Mouse (Mus musculus): Measurements from ENCODE around the gene Tshz2. TPM values are rescaled to one million over a fixed set of nuclear protein-coding genes. Genes with fewer than 3 reads are reported as not detected.
A peak's percentile ranks its signal among the peaks of the same experiment; 100 is the strongest.

Tshz2 gene
- polyA plus RNA-seq, 1 experiment, result 6.2 TPM

DNA sequence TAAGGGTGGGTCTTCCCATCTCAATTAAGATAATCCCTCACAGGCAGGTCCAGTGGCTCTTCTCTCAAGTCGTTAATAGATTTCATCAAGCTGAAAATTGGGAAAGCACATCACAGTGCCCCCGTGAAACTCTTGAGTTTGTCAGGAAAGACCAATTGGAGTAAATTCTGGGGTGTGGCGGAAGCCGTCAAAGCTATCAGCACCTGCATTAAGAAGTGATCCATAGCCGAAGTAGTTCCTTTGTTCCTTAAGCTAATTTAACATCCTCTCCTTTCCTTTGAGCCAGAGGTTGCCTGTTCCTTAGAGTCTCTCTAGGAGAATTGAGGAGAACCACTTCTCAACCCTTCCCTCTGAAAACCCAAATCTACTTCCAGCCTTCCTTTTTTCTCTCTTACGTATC, 16.8 kb upstream of the Tshz2 start:
- no peak for DNase-seq
- 86% methylated on average over 6 of the region's 6 CpGs for WGBS
- TF ChIP-seq CTCF (IDR thresholded peaks at IDR 0.05; ENCODE audit: insufficient read depth, low read length) (no peak), POLR2A (IDR thresholded peaks at IDR 0.05; ENCODE audit: borderline replicate concordance, extremely low read depth, low read depth, low read length) (no peak)
- H3K4me1 ChIP-seq (ENCODE audit: control insufficient read depth, insufficient read depth, low read length), result no peaks in the 10 kb centered on the region
- no peak overlapping the region for H3K4me3 ChIP-seq (replicated peaks; ENCODE audit: extremely low read depth, low read depth, low read length)

- no peaks in the 10 kb centered on the region for H3K4me1 ChIP-seq (ENCODE audit: control insufficient read depth, insufficient read depth, low read length)
- DNase-seq, result no peak
- WGBS, result 26% methylated on average over 15 of the region's 15 CpGs
- no peak overlapping the region for H3K4me3 ChIP-seq (replicated peaks; ENCODE audit: extremely low read depth, low read depth, low read length)
- no peak for TF ChIP-seq POLR2A (IDR thresholded peaks at IDR 0.05; ENCODE audit: borderline replicate concordance, extremely low read depth, low read depth, low read length)
- TF ChIP-seq CTCF (IDR thresholded peaks at IDR 0.05; ENCODE audit: insufficient read depth, low read length), result no peak
Measured at GRCm38 (mm10) chr2:169621201-169621710, 11.6 kb upstream of the Tshz2 start.

GRCm38 (mm10) chr2:169630070-169630469, 2.7 kb upstream of the Tshz2 start:
- no peak for DNase-seq
- H3K4me3 ChIP-seq (replicated peaks; ENCODE audit: extremely low read depth, low read depth, low read length), result no peak overlapping the region
- WGBS, result 94% methylated on average over 3 of the region's 3 CpGs

DNA sequence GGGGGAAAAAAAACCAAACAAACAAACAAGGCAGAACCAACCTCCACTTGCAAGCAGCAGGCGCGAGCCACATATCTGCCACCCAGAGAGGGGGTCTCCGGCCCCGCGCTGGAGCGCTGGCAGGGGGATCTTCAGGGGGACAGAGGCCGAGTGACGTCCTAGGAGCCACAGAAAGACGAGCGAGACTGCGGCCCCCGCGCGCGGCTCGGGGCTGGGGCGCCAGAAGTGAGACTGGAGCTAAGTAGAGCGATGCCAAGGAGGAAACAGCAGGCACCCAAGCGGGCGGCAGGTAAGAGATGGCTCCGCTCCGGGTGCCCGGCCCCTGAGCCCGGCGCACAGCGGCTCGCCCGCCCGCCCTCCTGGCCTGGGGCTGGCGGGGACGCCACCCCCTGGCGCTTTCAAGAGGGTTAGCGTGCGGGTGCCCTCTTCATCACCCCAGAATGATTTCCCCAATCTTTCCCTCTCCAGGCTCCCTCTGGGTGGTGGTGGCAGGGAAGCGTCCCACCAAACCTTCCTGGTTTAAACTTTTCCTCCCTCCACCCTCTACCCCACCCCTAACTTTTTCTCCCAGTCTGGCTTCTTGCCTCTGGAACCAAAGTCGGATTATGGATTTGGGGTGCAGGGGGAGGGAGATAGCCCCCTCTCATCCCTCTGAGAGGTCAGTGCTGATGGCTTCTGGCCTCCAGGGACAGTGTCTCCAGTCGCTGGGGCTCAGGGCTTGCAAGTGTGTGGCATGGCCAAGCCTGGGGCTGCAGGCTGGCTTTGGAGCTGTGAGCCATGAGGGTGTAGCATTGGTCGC, 877 bp downstream of the Tshz2 start:
- Histone ChIP-seq H3K4me1 (ENCODE audit: control insufficient read depth, insufficient read depth, low read length) (no peaks in the 10 kb centered on the region), H3K4me3 (replicated peaks; ENCODE audit: extremely low read depth, low read depth, low read length) (peak overlapping the region; percentile 71)
- TF ChIP-seq POLR2A (IDR thresholded peaks at IDR 0.05; ENCODE audit: borderline replicate concordance, extremely low read depth, low read depth, low read length) (0 out of 2 replicates have a peak, but pooled peaks have one; percentile 18), CTCF (IDR thresholded peaks at IDR 0.05; ENCODE audit: insufficient read depth, low read length) (no peak)
- 1% methylated on average over 38 of the region's 38 CpGs for WGBS
- peak; percentile 42 for DNase-seq

More at GRCm38 (mm10) chr2:169630070-169630469, 2.7 kb upstream of the Tshz2 start:
- no peaks in the 10 kb centered on the region for H3K4me1 ChIP-seq (ENCODE audit: control insufficient read depth, insufficient read depth, low read length)
- TF ChIP-seq POLR2A (IDR thresholded peaks at IDR 0.05; ENCODE audit: borderline replicate concordance, extremely low read depth, low read depth, low read length), result no peak
- TF ChIP-seq CTCF (IDR thresholded peaks at IDR 0.05; ENCODE audit: insufficient read depth, low read length), result no peak

- TF ChIP-seq CTCF (IDR thresholded peaks at IDR 0.05; ENCODE audit: insufficient read depth, low read length), result no peak
- no peak for TF ChIP-seq POLR2A (IDR thresholded peaks at IDR 0.05; ENCODE audit: borderline replicate concordance, extremely low read depth, low read depth, low read length)
Measured at GRCm38 (mm10) chr2:169634619-169635382, 2.0 kb downstream of the Tshz2 start.

DNA sequence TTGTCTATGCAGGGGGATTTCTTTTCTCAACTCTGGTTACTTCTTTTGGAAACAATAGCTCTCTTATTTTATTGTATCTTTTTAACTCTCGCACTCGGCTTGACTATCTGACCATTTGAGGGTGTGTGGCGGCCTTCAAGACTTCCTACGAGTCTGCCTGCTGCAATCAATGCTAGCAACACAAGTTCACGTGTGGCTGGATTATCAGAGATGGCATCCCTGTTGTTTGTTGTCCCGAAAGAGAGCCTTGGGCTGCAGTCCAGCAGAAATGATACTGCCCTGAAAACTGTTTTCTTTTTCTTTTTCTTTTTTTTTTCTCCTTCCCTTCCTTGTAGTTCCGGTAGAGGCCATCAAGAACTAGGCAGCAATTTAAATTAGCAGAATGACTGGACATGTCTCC, 2.6 kb downstream of the Tshz2 start:
- WGBS, result 47% methylated on average over 7 of the region's 7 CpGs

More at GRCm38 (mm10) chr2:169634619-169635382, 2.0 kb downstream of the Tshz2 start:
- DNase-seq, result no peak
- 31% methylated on average over 17 of the region's 17 CpGs for WGBS
- Histone ChIP-seq H3K4me1 (ENCODE audit: control insufficient read depth, insufficient read depth, low read length) (no peaks in the 10 kb centered on the region), H3K4me3 (replicated peaks; ENCODE audit: extremely low read depth, low read depth, low read length) (no peak overlapping the region)

DNA sequence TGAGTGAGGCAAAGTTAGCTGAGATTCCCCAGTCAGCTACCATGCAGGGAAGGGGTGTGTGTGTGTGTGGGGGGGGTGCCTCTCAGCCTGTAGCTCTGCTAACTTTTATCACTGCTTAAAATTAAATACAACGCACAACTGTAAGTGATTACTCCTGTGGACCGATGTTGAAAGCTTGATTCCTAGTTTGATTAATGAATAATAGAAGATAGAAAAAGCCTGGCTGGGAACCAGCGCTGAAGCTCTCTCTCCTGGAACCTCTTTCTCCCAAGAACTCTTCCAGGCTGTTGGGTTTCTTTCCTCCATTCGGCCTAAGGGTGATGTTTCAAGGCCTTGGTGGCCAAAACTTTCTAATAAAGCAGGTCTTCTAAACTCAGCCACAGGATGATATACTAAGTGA, 3.6 kb downstream of the Tshz2 start:
- Histone ChIP-seq H3K4me3 (replicated peaks; ENCODE audit: extremely low read depth, low read depth, low read length) (no peak overlapping the region), H3K4me1 (ENCODE audit: control insufficient read depth, insufficient read depth, low read length) (no peaks in the 10 kb centered on the region)
- DNase-seq, result no peak
- WGBS, result 57% methylated on average over 4 of the region's 4 CpGs
- TF ChIP-seq POLR2A (IDR thresholded peaks at IDR 0.05; ENCODE audit: borderline replicate concordance, extremely low read depth, low read depth, low read length), result no peak
- no peak for TF ChIP-seq CTCF (IDR thresholded peaks at IDR 0.05; ENCODE audit: insufficient read depth, low read length)

More for the DNA sequence above, 2.6 kb downstream of the Tshz2 start:
- no peak for DNase-seq
- no peaks in the 10 kb centered on the region for H3K4me1 ChIP-seq (ENCODE audit: control insufficient read depth, insufficient read depth, low read length)
- H3K4me3 ChIP-seq (replicated peaks; ENCODE audit: extremely low read depth, low read depth, low read length), result no peak overlapping the region
- no peak for TF ChIP-seq CTCF (IDR thresholded peaks at IDR 0.05; ENCODE audit: insufficient read depth, low read length)
- TF ChIP-seq POLR2A (IDR thresholded peaks at IDR 0.05; ENCODE audit: borderline replicate concordance, extremely low read depth, low read depth, low read length), result no peak

DNA sequence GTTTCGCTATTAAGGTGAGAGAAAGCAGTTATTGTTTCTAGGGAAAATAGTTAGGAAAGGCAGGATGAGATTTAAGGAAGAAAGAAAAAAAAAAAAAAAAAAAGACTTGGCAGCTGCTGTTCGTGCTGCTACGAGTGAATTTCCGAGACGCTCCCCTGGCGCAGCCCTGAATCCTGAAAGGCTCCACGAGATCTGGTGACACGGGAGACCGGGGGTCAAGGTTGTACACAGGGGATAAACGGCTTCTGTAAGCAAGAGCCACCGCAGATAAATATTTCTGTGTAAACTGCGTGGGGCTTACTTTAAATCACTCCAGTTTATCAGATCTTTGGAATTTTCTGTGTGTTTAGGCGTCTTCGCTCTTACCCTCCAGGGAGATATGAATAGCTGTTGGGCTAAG, 8.7 kb downstream of the Tshz2 start:
- WGBS, result 57% methylated on average over 14 of the region's 14 CpGs
- no peak for DNase-seq
- Histone ChIP-seq H3K4me3 (replicated peaks; ENCODE audit: extremely low read depth, low read depth, low read length) (no peak overlapping the region), H3K4me1 (ENCODE audit: control insufficient read depth, insufficient read depth, low read length) (no peaks in the 10 kb centered on the region)
- TF ChIP-seq POLR2A (IDR thresholded peaks at IDR 0.05; ENCODE audit: borderline replicate concordance, extremely low read depth, low read depth, low read length) (no peak), CTCF (IDR thresholded peaks at IDR 0.05; ENCODE audit: insufficient read depth, low read length) (no peak)

DNA sequence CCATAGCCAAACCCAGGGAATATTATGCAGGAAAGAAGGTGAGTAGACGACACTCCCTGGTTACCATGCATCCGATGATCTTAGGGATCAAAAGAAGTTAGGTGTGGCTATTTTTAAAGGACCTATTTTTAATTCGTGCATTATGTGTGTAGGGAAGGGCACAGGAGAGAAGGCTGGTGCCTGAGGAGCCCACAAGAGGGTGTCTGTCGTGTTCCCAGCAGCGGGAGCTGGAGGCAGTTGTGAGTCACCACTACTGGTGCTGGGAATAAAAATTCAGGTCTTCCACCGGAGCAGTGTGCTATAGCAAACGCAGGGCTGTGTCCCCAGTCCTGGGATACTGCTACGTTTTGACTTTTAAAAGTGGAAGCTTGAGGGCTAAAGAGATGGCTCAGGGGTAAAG, 9.6 kb downstream of the Tshz2 start:
- 82% methylated on average over 8 of the region's 8 CpGs for WGBS
- Histone ChIP-seq H3K4me3 (replicated peaks; ENCODE audit: extremely low read depth, low read depth, low read length) (no peak overlapping the region), H3K4me1 (ENCODE audit: control insufficient read depth, insufficient read depth, low read length) (no peaks in the 10 kb centered on the region)
- TF ChIP-seq POLR2A (IDR thresholded peaks at IDR 0.05; ENCODE audit: borderline replicate concordance, extremely low read depth, low read depth, low read length) (no peak), CTCF (IDR thresholded peaks at IDR 0.05; ENCODE audit: insufficient read depth, low read length) (no peak)
- DNase-seq, result no peak

Data from lung, adult 2 months (tissue).